Mouse (Mus musculus): ENCODE measurements around the gene Rc3h2.

- TF ChIP-seq CTCF (IDR thresholded peaks at IDR 0.05; ENCODE audit: low read depth) = no peak
- TF ChIP-seq EP300 (IDR thresholded peaks at IDR 0.05; ENCODE audit: low read depth) = no peak
Measured at GRCm38 (mm10) chr2:37351671-37352070, 71.0 kb downstream of the Rc3h2 start.

All from heart, postnatal 0 days (tissue).